Mouse (Mus musculus) forebrain, embryonic 14.5 days (tissue): ENCODE data around the gene Zfp821. TPM values are rescaled to one million over a fixed set of nuclear protein-coding genes. Genes with fewer than 3 reads are reported as not detected.

Experiments used
- ATAC-seq: fragments of 200-750 bp; cut with Nextera tagmentation; 2 replicates; pipeline ENCODE4 v1.8.0; 2017; ENCODE audit warnings: mild to moderate bottlenecking, moderate library complexity
- DNase-seq: peaks from one replicate; pipeline ENCODE4 v3.0.0-alpha.2; 2015; ENCODE audit warnings: low spot score
- H3K27ac ChIP-seq: fragments of 300-500 bp; sonication (generic); 2 replicates; pipeline ENCODE4 v1.5.1; 2014; ENCODE audit warnings: low read depth, mild to moderate bottlenecking, control low read depth, low read length, moderate library complexity
- H3K27me3 ChIP-seq: fragments of 300-500 bp; sonication (generic); replicated peaks from 2 replicates; pipeline ENCODE4 v1.6.1; 2014; ENCODE audit warnings: low read length, control low read depth, mixed read lengths; ENCODE audit not compliant: control insufficient read depth, insufficient read depth
- H3K36me3 ChIP-seq: fragments of 300-500 bp; sonication (generic); 2 replicates; pipeline ENCODE4 v1.6.1; 2014; ENCODE audit warnings: low read length, control low read depth; ENCODE audit not compliant: control insufficient read depth, insufficient read depth
- H3K4me1 ChIP-seq: fragments of 300-500 bp; sonication (generic); 2 replicates; pipeline ENCODE4 v1.6.1; 2014; ENCODE audit warnings: antibody characterized with exemption, low read length, control low read depth; ENCODE audit not compliant: control insufficient read depth, insufficient read depth
- H3K4me2 ChIP-seq: fragments of 300-500 bp; sonication (generic); 2 replicates; pipeline ENCODE4 v1.6.1; 2014; ENCODE audit warnings: mild to moderate bottlenecking, control low read depth, low read length
- H3K4me3 ChIP-seq: fragments of 300-500 bp; sonication (generic); 2 replicates; pipeline ENCODE4 v1.5.1; 2014; ENCODE audit warnings: low read depth, low read length, control low read depth
- H3K9ac ChIP-seq: fragments of 300-500 bp; sonication (generic); 2 replicates; pipeline ENCODE4 v1.6.1; 2014; ENCODE audit warnings: mild to moderate bottlenecking, low read length, control low read depth, moderate library complexity
- H3K9me3 ChIP-seq: fragments of 300-500 bp; sonication (generic); replicated peaks from 2 replicates; pipeline ENCODE4 v1.6.1; 2016; ENCODE audit warnings: low read length, control low read depth, mixed read lengths; ENCODE audit not compliant: control insufficient read depth
- WGBS: fragments of 180-500 bp; shearing (Covaris S2); extraction: QIAGEN DNeasy Blood & Tissue Kit; methylation state at CpG from one replicate; pipeline ENCODE4 v1.1.7; 2014; 5-methylcytosine and 5-hydroxymethylcytosine counted together
- polyA plus RNA-seq: library from polyadenylated mRNA; unstranded; fragments of >200 nt; fragmentation: Nextera tagmentation; extraction: Ambion mirVana; gene quantifications from 2 replicates; pipeline ENCODE4 v1.2.1, GENCODE M21; 2014

Zfp821 gene
- polyA plus RNA-seq, 1 experiment from 2014 or later: 73.9 TPM

- H3K4me3 ChIP-seq: no peak overlapping the region
- no peak overlapping the region for H3K9ac ChIP-seq
- H3K27me3 ChIP-seq: no peaks in the 10 kb centered on the region
- H3K4me2 ChIP-seq: no peak overlapping the region
- H3K4me1 ChIP-seq: no peaks in the 10 kb centered on the region
- no peak for ATAC-seq
- H3K36me3 ChIP-seq: no peaks in the 10 kb centered on the region
- no peaks in the 10 kb centered on the region for H3K9me3 ChIP-seq
- no peak for DNase-seq
- 70% methylated on average over 3 of the region's 3 CpGs for WGBS
- H3K27ac ChIP-seq: no peak overlapping the region
Observed at GRCm38 (mm10) chr8:109756849-109757248, 51.5 kb downstream of the Zfp821 start.

GRCm38 (mm10) chr8:109759426-109759825, 54.1 kb downstream of the Zfp821 start:
- WGBS: 90% methylated on average over 7 of the region's 7 CpGs
- no peaks in the 10 kb centered on the region for H3K4me1 ChIP-seq
- H3K4me3 ChIP-seq: no peak overlapping the region
- H3K27me3 ChIP-seq: no peaks in the 10 kb centered on the region
- DNase-seq (no peak), ATAC-seq (no peak)
- H3K9ac ChIP-seq: no peak overlapping the region
- no peaks in the 10 kb centered on the region for H3K36me3 ChIP-seq
- no peak overlapping the region for H3K4me2 ChIP-seq
- 0 out of 2 replicates have a peak, but pooled peaks cover 3% of the 10 kb centered on the region for H3K9me3 ChIP-seq
- H3K27ac ChIP-seq: no peak overlapping the region

DNA sequence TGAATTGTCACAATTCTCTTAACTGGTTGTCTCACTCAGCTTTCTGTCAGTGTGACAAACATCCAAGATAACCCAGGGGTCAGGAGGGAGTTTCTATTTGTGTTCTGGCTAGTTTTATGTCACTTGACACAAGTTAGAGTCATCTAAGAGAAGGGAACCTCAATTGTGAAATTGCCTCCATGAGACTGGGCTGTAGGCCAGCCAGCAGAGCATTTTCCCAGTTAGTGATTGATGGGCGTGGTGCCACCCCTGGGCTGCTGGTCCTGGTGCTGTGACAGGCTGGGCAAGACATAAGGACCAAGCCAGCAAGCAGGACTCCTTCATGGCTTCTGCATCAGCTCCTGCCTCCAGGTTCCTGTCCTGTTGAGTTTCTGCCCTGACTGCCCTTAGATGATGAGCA, 54.9 kb downstream of the Zfp821 start:
- ATAC-seq: no peak
- H3K4me1 ChIP-seq: no peaks in the 10 kb centered on the region
- 53% methylated on average over 1 of the region's 1 CpGs for WGBS

DNA sequence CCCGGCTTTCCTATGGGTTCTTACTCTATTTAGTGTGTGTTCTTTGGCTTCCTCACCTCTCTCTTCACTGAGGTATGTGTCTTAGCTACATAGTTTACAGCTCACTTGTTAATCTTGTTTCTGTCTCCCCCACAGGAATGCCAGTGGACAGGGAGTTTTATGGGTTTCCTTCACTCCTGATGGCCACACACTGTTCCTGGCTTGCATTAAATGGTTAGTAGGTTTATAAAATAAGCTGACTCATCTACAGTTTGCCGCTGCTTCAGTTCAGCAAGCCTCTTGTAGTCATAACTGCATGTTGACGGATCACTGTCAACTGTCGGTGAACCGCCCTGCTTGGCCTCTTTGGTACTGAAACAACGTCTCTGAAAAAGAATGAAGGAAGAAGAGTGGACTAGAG, 58.7 kb downstream of the Zfp821 start:
- no peak overlapping the region for H3K4me2 ChIP-seq
- ATAC-seq (no peak), DNase-seq (no peak)
- H3K27me3 ChIP-seq: no peaks in the 10 kb centered on the region
- H3K4me3 ChIP-seq: no peak overlapping the region
- WGBS: 91% methylated on average over 6 of the region's 6 CpGs
- H3K4me1 ChIP-seq: no peaks in the 10 kb centered on the region
- 0 out of 2 replicates have a peak, but pooled peaks cover 3% of the 10 kb centered on the region for H3K9me3 ChIP-seq
- no peaks in the 10 kb centered on the region for H3K36me3 ChIP-seq
- H3K9ac ChIP-seq: no peak overlapping the region
- H3K27ac ChIP-seq: no peak overlapping the region

More for the DNA sequence above, 54.9 kb downstream of the Zfp821 start:
- no peak overlapping the region for H3K9ac ChIP-seq
- no peak for DNase-seq
- no peaks in the 10 kb centered on the region for H3K27me3 ChIP-seq
- no peaks in the 10 kb centered on the region for H3K36me3 ChIP-seq
- H3K9me3 ChIP-seq: 0 out of 2 replicates have a peak, but pooled peaks cover 3% of the 10 kb centered on the region
- H3K4me2 ChIP-seq: no peak overlapping the region
- H3K4me3 ChIP-seq: no peak overlapping the region
- H3K27ac ChIP-seq: no peak overlapping the region

DNA sequence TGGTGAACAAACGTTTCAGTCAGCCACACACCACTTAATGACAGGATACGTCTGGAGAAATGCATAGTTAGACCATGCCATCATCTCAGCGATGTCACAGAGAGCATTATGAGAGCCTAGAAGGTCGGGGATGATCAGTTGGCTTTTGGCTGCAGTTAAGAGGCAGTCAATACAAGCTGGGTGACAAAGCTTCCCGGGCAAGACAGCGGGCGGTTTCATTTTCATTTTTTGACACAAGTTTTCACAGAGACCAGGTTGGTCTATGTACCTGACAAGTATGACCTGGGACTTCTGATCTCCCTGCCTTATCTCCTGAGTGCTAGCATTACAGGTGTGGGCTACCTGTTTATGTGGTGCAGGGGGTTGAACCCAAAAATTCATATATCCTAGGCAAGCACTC, 60.7 kb downstream of the Zfp821 start:
- no peak overlapping the region for H3K9ac ChIP-seq
- H3K27ac ChIP-seq: no peak overlapping the region
- H3K36me3 ChIP-seq: no peaks in the 10 kb centered on the region
- 0 out of 2 replicates have a peak, but pooled peaks cover 3% of the 10 kb centered on the region for H3K9me3 ChIP-seq
- ATAC-seq (no peak), DNase-seq (no peak)
- H3K4me2 ChIP-seq: no peak overlapping the region
- no peak overlapping the region for H3K4me3 ChIP-seq
- H3K4me1 ChIP-seq: no peaks in the 10 kb centered on the region
- WGBS: 73% methylated on average over 7 of the region's 7 CpGs
- H3K27me3 ChIP-seq: no peaks in the 10 kb centered on the region

- Histone ChIP-seq H3K27ac (no peak overlapping the region), H3K4me2 (no peak overlapping the region), H3K4me3 (no peak overlapping the region), H3K4me1 (peaks cover 3% of the 10 kb centered on the region; the same call in 1 of the 2 replicates), H3K9ac (no peak overlapping the region), H3K9me3 (no peaks in the 10 kb centered on the region), H3K27me3 (no peaks in the 10 kb centered on the region), H3K36me3 (no peaks in the 10 kb centered on the region)
- no peak for DNase-seq
- ATAC-seq: no peak
- 62% methylated on average over 3 of the region's 3 CpGs for WGBS
Observed at GRCm38 (mm10) chr8:109773154-109773553, 67.8 kb downstream of the Zfp821 start.

Other genes with a start within 250 kb of the Zfp821 start
- 0.58 and 0.61 TPM in 2 replicates for gene Pmfbp1, start 211.5 kb upstream of the Zfp821 start, polyA plus RNA-seq
- gene Dhx38, start 139.7 kb upstream of the Zfp821 start, polyA plus RNA-seq: 14.6 and 17.9 TPM in 2 replicates
- 33.4 and 34.1 TPM in 2 replicates for gene Txnl4b, start 139.7 kb upstream of the Zfp821 start, polyA plus RNA-seq
- 0.13 and 0.64 TPM in 2 replicates for gene Hp, start 126.4 kb upstream of the Zfp821 start, polyA plus RNA-seq
- gene Dhodh, start 96.9 kb upstream of the Zfp821 start, polyA plus RNA-seq: 33.4 and 34.8 TPM in 2 replicates
- 0.11 TPM in 1 of 2 replicates, not detected in the other for gene Pkd1l3, start 91.0 kb upstream of the Zfp821 start, polyA plus RNA-seq
- gene Ist1, start 12.3 kb upstream of the Zfp821 start, polyA plus RNA-seq: 172 and 187 TPM in 2 replicates
- gene Atxn1l, start 32.2 kb downstream of the Zfp821 start, polyA plus RNA-seq: 3.4 and 3.8 TPM in 2 replicates
- gene Ap1g1, start 73.0 kb downstream of the Zfp821 start, polyA plus RNA-seq: 33.5 and 35.7 TPM in 2 replicates
- 3.7 and 5.0 TPM in 2 replicates for gene Phlpp2, start 163.0 kb downstream of the Zfp821 start, polyA plus RNA-seq